Mouse (Mus musculus): ENCODE data around the gene Jade3. TPM values are rescaled to one million over a fixed set of nuclear protein-coding genes. Genes with fewer than 3 reads are reported as not detected.
"Not testable (repeated sequence)": the region's sequence is repeated elsewhere in the genome, so short reads cannot be mapped to it uniquely, and the experiment has no call there.

Gene Jade3
- polyA plus RNA-seq (2014; fragmentation: Nextera tagmentation; extraction: Ambion mirVana) = 5.5 and 5.8 TPM in 2 replicates

GRCm38 (mm10) chrX:20425140-20425838 lies at the start of gene Jade3:
Gene Jade3 (plus strand): TSS chrX:20425688.
- H3K4me1 ChIP-seq (ENCODE audit: control insufficient read depth, insufficient read depth, low read length) = no peaks in the 10 kb centered on the region
- ATAC-seq (ENCODE audit: low read depth) = peak; percentile 96
- H3K4me2 ChIP-seq (ENCODE audit: low read depth, low read length) = peak within 1 kb of the TSS; percentile 58
- H3K27me3 ChIP-seq (replicated peaks; ENCODE audit: control insufficient read depth, insufficient read depth, low read length) = no peaks in the 10 kb centered on the region
- no peaks in the 10 kb centered on the region for H3K9me3 ChIP-seq (ENCODE audit: control insufficient read depth, low read length)
- 22% methylated on average over 13 of the region's 67 CpGs for WGBS
- peak within 1 kb of the TSS; percentile 74 for H3K27ac ChIP-seq (replicated peaks; ENCODE audit: low read depth, low read length)
- H3K36me3 ChIP-seq (ENCODE audit: control insufficient read depth, insufficient read depth, low read length) = no peaks in the 10 kb centered on the region
- peak; percentile 87 for DNase-seq (ENCODE audit: low spot score)
- peak within 1 kb of the TSS; percentile 49 for H3K4me3 ChIP-seq (ENCODE audit: low read depth, low read length)
- H3K9ac ChIP-seq (ENCODE audit: low read depth, low read length) = peak within 1 kb of the TSS; percentile 70

GRCm38 (mm10) chrX:20379347-20380014 lies 46.0 kb upstream of the Jade3 start:
- H3K27ac ChIP-seq (replicated peaks; ENCODE audit: low read depth, low read length) = no peak overlapping the region
- H3K4me1 ChIP-seq (ENCODE audit: control insufficient read depth, insufficient read depth, low read length) = no peaks in the 10 kb centered on the region
- ATAC-seq (ENCODE audit: low read depth) (no peak), DNase-seq (ENCODE audit: low spot score) (no peak)
- H3K4me2 ChIP-seq (ENCODE audit: low read depth, low read length) = no peak overlapping the region
- no peak overlapping the region for H3K9ac ChIP-seq (ENCODE audit: low read depth, low read length)
- H3K36me3 ChIP-seq (ENCODE audit: control insufficient read depth, insufficient read depth, low read length) = no peaks in the 10 kb centered on the region
- WGBS = 54% methylated on average over 7 of the region's 7 CpGs
- no peaks in the 10 kb centered on the region for H3K9me3 ChIP-seq (ENCODE audit: control insufficient read depth, low read length)
- no peak overlapping the region for H3K4me3 ChIP-seq (ENCODE audit: low read depth, low read length)
- H3K27me3 ChIP-seq (replicated peaks; ENCODE audit: control insufficient read depth, insufficient read depth, low read length) = no peaks in the 10 kb centered on the region

- no peak overlapping the region for H3K4me3 ChIP-seq (ENCODE audit: low read depth, low read length)
- H3K27ac ChIP-seq (replicated peaks; ENCODE audit: low read depth, low read length) = no peak overlapping the region
- H3K4me1 ChIP-seq (ENCODE audit: control insufficient read depth, insufficient read depth, low read length) = no peaks in the 10 kb centered on the region
- no peak overlapping the region for H3K9ac ChIP-seq (ENCODE audit: low read depth, low read length)
- no peaks in the 10 kb centered on the region for H3K36me3 ChIP-seq (ENCODE audit: control insufficient read depth, insufficient read depth, low read length)
- WGBS = 96% methylated on average over 6 of the region's 6 CpGs
- DNase-seq (ENCODE audit: low spot score) (no peak), ATAC-seq (ENCODE audit: low read depth) (no peak)
- H3K9me3 ChIP-seq (ENCODE audit: control insufficient read depth, low read length) = no peaks in the 10 kb centered on the region
- no peak overlapping the region for H3K4me2 ChIP-seq (ENCODE audit: low read depth, low read length)
- no peaks in the 10 kb centered on the region for H3K27me3 ChIP-seq (replicated peaks; ENCODE audit: control insufficient read depth, insufficient read depth, low read length)
Observed at GRCm38 (mm10) chrX:20382260-20382659, 43.2 kb upstream of the Jade3 start.

- DNase-seq (ENCODE audit: low spot score) (no peak), ATAC-seq (ENCODE audit: low read depth) (no peak)
- no peaks in the 10 kb centered on the region for H3K27me3 ChIP-seq (replicated peaks; ENCODE audit: control insufficient read depth, insufficient read depth, low read length)
- no peaks in the 10 kb centered on the region for H3K36me3 ChIP-seq (ENCODE audit: control insufficient read depth, insufficient read depth, low read length)
- WGBS = 73% methylated on average over 3 of the region's 3 CpGs
- H3K4me1 ChIP-seq (ENCODE audit: control insufficient read depth, insufficient read depth, low read length) = no peaks in the 10 kb centered on the region
- no peak overlapping the region for H3K9ac ChIP-seq (ENCODE audit: low read depth, low read length)
- H3K9me3 ChIP-seq (ENCODE audit: control insufficient read depth, low read length) = no peaks in the 10 kb centered on the region
- no peak overlapping the region for H3K4me3 ChIP-seq (ENCODE audit: low read depth, low read length)
- no peak overlapping the region for H3K27ac ChIP-seq (replicated peaks; ENCODE audit: low read depth, low read length)
- H3K4me2 ChIP-seq (ENCODE audit: low read depth, low read length) = no peak overlapping the region
Observed at GRCm38 (mm10) chrX:20387006-20387405, 38.5 kb upstream of the Jade3 start.

- DNase-seq (ENCODE audit: low spot score); H3K9me3 ChIP-seq (ENCODE audit: control insufficient read depth, low read length); H3K27me3 ChIP-seq (replicated peaks; ENCODE audit: control insufficient read depth, insufficient read depth, low read length); H3K4me2 ChIP-seq (ENCODE audit: low read depth, low read length); H3K4me1 ChIP-seq (ENCODE audit: control insufficient read depth, insufficient read depth, low read length); H3K9ac ChIP-seq (ENCODE audit: low read depth, low read length); H3K4me3 ChIP-seq (ENCODE audit: low read depth, low read length); H3K36me3 ChIP-seq (ENCODE audit: control insufficient read depth, insufficient read depth, low read length); ATAC-seq (ENCODE audit: low read depth); H3K27ac ChIP-seq (replicated peaks; ENCODE audit: low read depth, low read length): not testable (repeated sequence)
- 89% methylated on average over 9 of the region's 9 CpGs for WGBS
Observed at GRCm38 (mm10) chrX:20391964-20392363, 33.5 kb upstream of the Jade3 start.

- WGBS = 73% methylated on average over 3 of the region's 3 CpGs
- Histone ChIP-seq H3K4me1 (ENCODE audit: control insufficient read depth, insufficient read depth, low read length) (no peaks in the 10 kb centered on the region), H3K27me3 (replicated peaks; ENCODE audit: control insufficient read depth, insufficient read depth, low read length) (no peaks in the 10 kb centered on the region), H3K36me3 (ENCODE audit: control insufficient read depth, insufficient read depth, low read length) (no peaks in the 10 kb centered on the region), H3K4me3 (ENCODE audit: low read depth, low read length) (no peak overlapping the region), H3K9me3 (ENCODE audit: control insufficient read depth, low read length) (no peaks in the 10 kb centered on the region), H3K9ac (ENCODE audit: low read depth, low read length) (no peak overlapping the region), H3K4me2 (ENCODE audit: low read depth, low read length) (no peak overlapping the region), H3K27ac (replicated peaks; ENCODE audit: low read depth, low read length) (no peak overlapping the region)
- DNase-seq (ENCODE audit: low spot score) (no peak), ATAC-seq (ENCODE audit: low read depth) (no peak)
Observed at GRCm38 (mm10) chrX:20392942-20393341, 32.5 kb upstream of the Jade3 start.

GRCm38 (mm10) chrX:20404068-20404467 lies 21.4 kb upstream of the Jade3 start:
- Histone ChIP-seq H3K9ac (ENCODE audit: low read depth, low read length) (no peak overlapping the region), H3K36me3 (ENCODE audit: control insufficient read depth, insufficient read depth, low read length) (no peaks in the 10 kb centered on the region), H3K9me3 (ENCODE audit: control insufficient read depth, low read length) (no peaks in the 10 kb centered on the region), H3K4me3 (ENCODE audit: low read depth, low read length) (no peak overlapping the region), H3K27me3 (replicated peaks; ENCODE audit: control insufficient read depth, insufficient read depth, low read length) (no peaks in the 10 kb centered on the region), H3K4me2 (ENCODE audit: low read depth, low read length) (no peak overlapping the region), H3K27ac (replicated peaks; ENCODE audit: low read depth, low read length) (no peak overlapping the region), H3K4me1 (ENCODE audit: control insufficient read depth, insufficient read depth, low read length) (no peaks in the 10 kb centered on the region)
- 84% methylated on average over 4 of the region's 4 CpGs for WGBS
- DNase-seq (ENCODE audit: low spot score) (no peak), ATAC-seq (ENCODE audit: low read depth) (no peak)

- ATAC-seq (ENCODE audit: low read depth) = no peak
- 93% methylated on average over 2 of the region's 2 CpGs for WGBS
- Histone ChIP-seq H3K9me3 (ENCODE audit: control insufficient read depth, low read length) (no peaks in the 10 kb centered on the region), H3K4me2 (ENCODE audit: low read depth, low read length) (no peak overlapping the region), H3K36me3 (ENCODE audit: control insufficient read depth, insufficient read depth, low read length) (no peaks in the 10 kb centered on the region), H3K4me1 (ENCODE audit: control insufficient read depth, insufficient read depth, low read length) (no peaks in the 10 kb centered on the region), H3K27ac (replicated peaks; ENCODE audit: low read depth, low read length) (no peak overlapping the region), H3K4me3 (ENCODE audit: low read depth, low read length) (no peak overlapping the region), H3K27me3 (replicated peaks; ENCODE audit: control insufficient read depth, insufficient read depth, low read length) (no peaks in the 10 kb centered on the region), H3K9ac (ENCODE audit: low read depth, low read length) (no peak overlapping the region)
- DNase-seq (ENCODE audit: low spot score) = no peak
Observed at GRCm38 (mm10) chrX:20406909-20407308, 18.6 kb upstream of the Jade3 start.

GRCm38 (mm10) chrX:20407676-20408075 lies 17.8 kb upstream of the Jade3 start:
- H3K36me3 ChIP-seq (ENCODE audit: control insufficient read depth, insufficient read depth, low read length) = no peaks in the 10 kb centered on the region
- ATAC-seq (ENCODE audit: low read depth) (no peak), DNase-seq (ENCODE audit: low spot score) (no peak)
- H3K4me3 ChIP-seq (ENCODE audit: low read depth, low read length) = no peak overlapping the region
- no peaks in the 10 kb centered on the region for H3K27me3 ChIP-seq (replicated peaks; ENCODE audit: control insufficient read depth, insufficient read depth, low read length)
- H3K9me3 ChIP-seq (ENCODE audit: control insufficient read depth, low read length) = no peaks in the 10 kb centered on the region
- H3K4me1 ChIP-seq (ENCODE audit: control insufficient read depth, insufficient read depth, low read length) = no peaks in the 10 kb centered on the region
- no peak overlapping the region for H3K9ac ChIP-seq (ENCODE audit: low read depth, low read length)
- 79% methylated on average over 2 of the region's 2 CpGs for WGBS
- H3K4me2 ChIP-seq (ENCODE audit: low read depth, low read length) = no peak overlapping the region
- no peak overlapping the region for H3K27ac ChIP-seq (replicated peaks; ENCODE audit: low read depth, low read length)

Data from embryonic facial prominence, embryonic 14.5 days (tissue).